Mouse (Mus musculus): ENCODE measurements around the gene Rps6ka6.

DNA sequence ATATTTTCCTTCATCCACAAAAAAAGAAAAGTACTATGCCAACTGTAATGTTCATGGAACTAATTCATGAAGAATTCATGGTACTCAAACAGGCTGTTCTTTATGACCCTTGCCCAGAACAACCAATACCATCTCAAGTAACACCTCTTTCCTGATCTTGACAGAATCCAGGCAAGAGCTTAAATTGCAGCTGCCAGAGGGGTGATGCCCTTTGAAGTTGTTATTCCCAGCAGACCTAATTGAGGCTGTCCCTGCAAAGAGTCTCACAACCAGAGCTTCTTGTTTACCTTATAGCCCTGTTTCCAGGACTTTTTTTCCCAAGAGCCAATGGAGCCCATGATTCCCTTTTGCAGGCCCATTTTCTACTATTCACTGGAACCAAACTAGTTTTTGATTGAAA, 77.6 kb downstream of the Rps6ka6 start:
- TF ChIP-seq GATA1 (IDR thresholded peaks at IDR 0.05; ENCODE audit: borderline replicate concordance, low read length): no peak
- TF ChIP-seq FLI1 (IDR thresholded peaks at IDR 0.05; ENCODE audit: low read length): no peak
